Mouse (Mus musculus) spleen, adult 10 weeks (tissue): ENCODE data around the gene Prickle4. TPM values are rescaled to one million over a fixed set of nuclear protein-coding genes. Genes with fewer than 3 reads are reported as not detected.

Source experiments
- polyA plus RNA-seq: library from polyadenylated mRNA; stranded (reverse); fragments of 350-450 nt; fragmentation: Illumina TruSeq; extraction: RNeasy Lipid Tissue Mini Kit (QIAGEN cat#74804); gene quantifications from one replicate; pipeline ENCODE4 v1.2.3, GENCODE M21; 2015; ENCODE audit warnings: low replicate concordance; ENCODE audit not compliant: insufficient read depth

Prickle4 gene
- not detected for polyA plus RNA-seq

GRCm38 (mm10) chr17:47694503-47695336 is at the start of gene Prickle4:
Gene Prickle4, minus strand, starts transcription at chr17:47694736.

GRCm38 (mm10) chr17:47736856-47737255 is 42.3 kb upstream of the Prickle4 start, which contains the start of gene Tfeb:
Gene Tfeb, plus strand, starts transcription at chr17:47737030.

GRCm38 (mm10) chr17:47726566-47726965 is 32.0 kb upstream of the Prickle4 start, which contains the start of gene Pgc:
Gene Pgc, plus strand, starts transcription at chr17:47726842.

GRCm38 (mm10) chr17:47694442-47694502 is 264 bp downstream of the Prickle4 start, which contains the start of gene Gm21981:
Gene Gm21981, minus strand, starts transcription at chr17:47694455.

GRCm38 (mm10) chr17:47688608-47689575 is 5.6 kb downstream of the Prickle4 start, which contains the start of gene Frs3:
Gene Frs3, plus strand, starts transcription at chr17:47689030.

GRCm38 (mm10) chr17:47688344-47688607 is 6.3 kb downstream of the Prickle4 start, which contains the start of gene Tomm6:
Gene Tomm6, minus strand, starts transcription at chr17:47688386.

Other genes with a start within 250 kb of the Prickle4 start
- gene Taf8, start 192.4 kb downstream of the Prickle4 start, polyA plus RNA-seq: 36.4 TPM
- 122 TPM for gene Ccnd3, start 189.7 kb downstream of the Prickle4 start, polyA plus RNA-seq
- gene Bysl, start 83.2 kb downstream of the Prickle4 start, polyA plus RNA-seq: 7.4 TPM
- 45.4 TPM for gene Med20, start 83.2 kb downstream of the Prickle4 start, polyA plus RNA-seq
- 0.79 TPM for gene Gm20517, start 83.1 kb downstream of the Prickle4 start, polyA plus RNA-seq
- gene Usp49, start 64.0 kb downstream of the Prickle4 start, polyA plus RNA-seq: 6.0 TPM
- gene Tomm6, start 6.3 kb downstream of the Prickle4 start, polyA plus RNA-seq: 90.5 TPM
- gene Frs3, start 5.7 kb downstream of the Prickle4 start, polyA plus RNA-seq: 1.0 TPM
- gene Gm21981, start 281 bp downstream of the Prickle4 start, polyA plus RNA-seq: 0.12 TPM
- not detected for gene Pgc, start 32.1 kb upstream of the Prickle4 start, polyA plus RNA-seq
- gene Tfeb, start 42.3 kb upstream of the Prickle4 start, polyA plus RNA-seq: 15.4 TPM
- gene Mdfi, start 140.0 kb upstream of the Prickle4 start, polyA plus RNA-seq: not detected
- gene Foxp4, start 229.9 kb upstream of the Prickle4 start, polyA plus RNA-seq: 8.1 TPM